Mouse (Mus musculus) right cerebral cortex, postnatal 25 days (tissue): Measurements from ENCODE around the gene Oxct2a.
"Not testable (repeated sequence)": the region's sequence is repeated elsewhere in the genome, so short reads cannot be mapped to it uniquely, and the experiment has no call there.

Experiments used
- DNase-seq: peaks from one replicate; pipeline ENCODE4 v3.0.0; 2022

Oxct2a gene

GRCm38 (mm10) chr4:123323534-123323933 lies at the start of gene Oxct2a:
Gene Oxct2a, minus strand, starts transcription at chr4:123323634.
- DNase-seq = no peak

GRCm38 (mm10) chr4:123363555-123363954 lies 40.1 kb upstream of the Oxct2a start:
- DNase-seq = no peak

- no peak for DNase-seq
Observed at GRCm38 (mm10) chr4:123360771-123361170, 37.3 kb upstream of the Oxct2a start.

- DNase-seq = no peak
Observed at GRCm38 (mm10) chr4:123358613-123359012, 35.2 kb upstream of the Oxct2a start.

GRCm38 (mm10) chr4:123355941-123356340 lies 32.5 kb upstream of the Oxct2a start:
- DNase-seq = no peak

- no peak for DNase-seq
Observed at GRCm38 (mm10) chr4:123353271-123353877, 29.9 kb upstream of the Oxct2a start.

- DNase-seq = no peak
Observed at GRCm38 (mm10) chr4:123343471-123343789, 20.0 kb upstream of the Oxct2a start.

- peak; percentile 30 for DNase-seq
Observed at GRCm38 (mm10) chr4:123342642-123343470, 19.4 kb upstream of the Oxct2a start, which contains the start of gene Bmp8a. Gene Bmp8a, minus strand, starts transcription at chr4:123343252.

- no peak for DNase-seq
Observed at GRCm38 (mm10) chr4:123342091-123342641, 18.7 kb upstream of the Oxct2a start.

GRCm38 (mm10) chr4:123340232-123340631 lies 16.8 kb upstream of the Oxct2a start:
- DNase-seq = no peak

- DNase-seq = no peak
Observed at GRCm38 (mm10) chr4:123337693-123338092, 14.3 kb upstream of the Oxct2a start.

GRCm38 (mm10) chr4:123335796-123336585 lies 12.6 kb upstream of the Oxct2a start:
- no peak for DNase-seq

GRCm38 (mm10) chr4:123335244-123335643 lies 11.8 kb upstream of the Oxct2a start:
- DNase-seq = not testable (repeated sequence)

- no peak for DNase-seq
Observed at GRCm38 (mm10) chr4:123334177-123334576, 10.7 kb upstream of the Oxct2a start.

- DNase-seq = no peak
Observed at GRCm38 (mm10) chr4:123333151-123333550, 9.7 kb upstream of the Oxct2a start.

- DNase-seq = not testable (repeated sequence)
Observed at GRCm38 (mm10) chr4:123331961-123332360, 8.5 kb upstream of the Oxct2a start.

- DNase-seq = no peak
Observed at GRCm38 (mm10) chr4:123331326-123331725, 7.9 kb upstream of the Oxct2a start.

GRCm38 (mm10) chr4:123328946-123329345 lies 5.5 kb upstream of the Oxct2a start:
- DNase-seq = no peak

- no peak for DNase-seq
Observed at GRCm38 (mm10) chr4:123327630-123328029, 4.2 kb upstream of the Oxct2a start.

- no peak for DNase-seq
Observed at GRCm38 (mm10) chr4:123326087-123326486, 2.7 kb upstream of the Oxct2a start.

- peak; percentile 27 for DNase-seq
Observed at GRCm38 (mm10) chr4:123322910-123323309, 524 bp downstream of the Oxct2a start.

- DNase-seq = no peak
Observed at GRCm38 (mm10) chr4:123314497-123314896, 8.9 kb downstream of the Oxct2a start.

- no peak for DNase-seq
Observed at GRCm38 (mm10) chr4:123313010-123313409, 10.4 kb downstream of the Oxct2a start.
